17 mouse cellular contexts compared by ENCODE assay signal in the genomic region with DNA sequence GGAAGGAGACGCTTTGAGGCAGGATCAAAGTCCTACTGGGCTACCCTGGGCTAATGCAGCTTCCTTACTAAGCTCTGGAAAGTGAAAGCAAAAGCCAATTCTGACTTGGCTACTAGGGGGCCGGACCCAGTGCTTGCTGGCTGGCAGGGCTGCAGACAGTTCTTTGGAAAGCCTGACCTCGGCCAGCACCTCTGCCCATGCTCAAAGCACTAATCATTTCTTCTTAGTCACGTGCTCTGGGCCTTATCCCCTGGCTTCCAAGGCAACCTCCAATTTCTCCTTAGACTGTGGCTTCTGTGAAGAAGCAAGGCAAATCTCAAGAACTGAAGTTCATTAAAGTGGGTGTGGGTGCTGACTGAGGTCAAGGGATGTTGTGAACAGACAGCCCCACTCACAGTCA. TPM values are rescaled to one million over a fixed set of nuclear protein-coding genes. Genes with fewer than 3 reads are reported as not detected.
DNase-seq lines count a peak whose midpoint lies in the region; ATAC-seq and TF ChIP-seq lines count a peak whose summit lies in the region.
"Had no signal": no experiment of that assay in that cellular context is flagged by ENCODE, and none has a peak within 500 bp of the region (broad histone marks: within the 10 kb centered on the region; RNA-seq: fewer than 3 reads in every experiment).

No protein-coding gene starts in this region.

- H3K4me1 ChIP-seq in liver, embryonic 12.5 days: peaks cover 29% of the 10 kb centered on the region
- no peaks in the 10 kb centered on the region for H3K4me1 ChIP-seq in liver, postnatal 0 days (ENCODE audit: insufficient read depth)
- H3K4me1 ChIP-seq in G1E (ENCODE audit: insufficient read depth, low read depth, low read length): peaks cover 55% of the 10 kb centered on the region
- H3K4me1 ChIP-seq: embryonic facial prominence, embryonic 12.5 days; forebrain, embryonic 15.5 days; heart, embryonic 15.5 days; intestine, embryonic 15.5 days had no signal

- H3K36me3 ChIP-seq in liver, embryonic 12.5 days: no peaks in the 10 kb centered on the region
- no peaks in the 10 kb centered on the region for H3K36me3 ChIP-seq in liver, postnatal 0 days (replicated peaks; ENCODE audit: insufficient read depth, low read length)
- H3K36me3 ChIP-seq in G1E (replicated peaks): no peaks in the 10 kb centered on the region
- H3K36me3 ChIP-seq: embryonic facial prominence, embryonic 12.5 days; forebrain, embryonic 15.5 days; heart, embryonic 15.5 days; intestine, embryonic 15.5 days had no signal

- no peaks in the 10 kb centered on the region for H3K9me3 ChIP-seq in liver, embryonic 12.5 days (replicated peaks)
- 0 out of 2 replicates have a peak, but pooled peaks cover 2% of the 10 kb centered on the region for H3K9me3 ChIP-seq in liver, postnatal 0 days (ENCODE audit: low read length)
- H3K9me3 ChIP-seq in G1E (replicated peaks): peaks cover 3% of the 10 kb centered on the region
- H3K9me3 ChIP-seq: forebrain, embryonic 15.5 days; heart, embryonic 15.5 days; intestine, embryonic 15.5 days had no signal

- no peak for DNase-seq in liver, postnatal 0 days
- DNase-seq in ovary, adult 18-20 months (ENCODE audit: low spot score): peak; percentile 48
- DNase-seq in ovary, postnatal 14 days (ENCODE audit: low spot score): no peak
- no peak for DNase-seq in G1E (ENCODE audit: low spot score)
- DNase-seq in adipocyte (ENCODE audit: low spot score): peak; percentile 24
- DNase-seq in lung, postnatal 4 days: no peak
- DNase-seq: cerebellum, adult 9-10 months had no signal

- no peak for TF ChIP-seq EP300 in liver, postnatal 0 days (IDR thresholded peaks at IDR 0.05; ENCODE audit: low read depth)

- H3K4me3 ChIP-seq in liver, embryonic 12.5 days: no peak overlapping the region
- no peak overlapping the region for H3K4me3 ChIP-seq in liver, postnatal 0 days (ENCODE audit: low read depth, low read length)
- H3K4me3 ChIP-seq in G1E (ENCODE audit: low read depth, low read length): peak overlapping the region; percentile 47; the same call in 1 of the 2 replicates
- H3K4me3 ChIP-seq: embryonic facial prominence, embryonic 12.5 days; forebrain, embryonic 15.5 days; heart, adult 2 months; heart, embryonic 15.5 days; intestine, embryonic 15.5 days had no signal

- peak overlapping the region; percentile 31 for H3K4me2 ChIP-seq in liver, embryonic 12.5 days
- no peak overlapping the region for H3K4me2 ChIP-seq in liver, postnatal 0 days (ENCODE audit: low read depth, low read length)
- H3K4me2 ChIP-seq: embryonic facial prominence, embryonic 12.5 days; forebrain, embryonic 15.5 days; heart, embryonic 11.5 days; heart, embryonic 15.5 days; hindbrain, embryonic 14.5 days; intestine, embryonic 15.5 days had no signal

- 44% methylated on average over 4 of the region's 4 CpGs for whole genome bisulfite sequencing in liver, embryonic 12.5 days (ENCODE audit: insufficient replicate concordance)
- 40% methylated on average over 4 of the region's 4 CpGs for WGBS in liver, postnatal 0 days (ENCODE audit: insufficient replicate concordance)

- H3K27ac ChIP-seq in liver, embryonic 12.5 days: no peak overlapping the region
- no peak overlapping the region for H3K27ac ChIP-seq in liver, postnatal 0 days (ENCODE audit: low read depth)
- H3K27ac ChIP-seq: embryonic facial prominence, embryonic 12.5 days; forebrain, embryonic 15.5 days; heart, adult 2 months; heart, embryonic 15.5 days; hindbrain, embryonic 14.5 days; intestine, embryonic 15.5 days had no signal

- H3K9ac ChIP-seq in liver, embryonic 12.5 days: no peak overlapping the region
- H3K9ac ChIP-seq in liver, postnatal 0 days (replicated peaks): no peak overlapping the region
- H3K9ac ChIP-seq: embryonic facial prominence, embryonic 12.5 days; forebrain, embryonic 15.5 days; heart, embryonic 15.5 days; hindbrain, embryonic 14.5 days; intestine, embryonic 15.5 days had no signal

- no peak for ATAC-seq in liver, embryonic 12.5 days
- ATAC-seq in liver, postnatal 0 days: no peak
- ATAC-seq in G1E (ENCODE audit: extremely low read depth, insufficient number of reproducible peaks, low FRiP score, poor library complexity, severe bottlenecking): no peak
- no peak for ATAC-seq in frontal cortex, adult (ENCODE audit: low TSS enrichment)
- ATAC-seq: forebrain, embryonic 15.5 days; Patski had no signal

- no peak for TF ChIP-seq CTCF in liver, postnatal 0 days (IDR thresholded peaks at IDR 0.05; ENCODE audit: low read depth)
- no peak for TF ChIP-seq CTCF in G1E (IDR thresholded peaks at IDR 0.05; ENCODE audit: low read depth, low read length)

- H3K27me3 ChIP-seq in liver, embryonic 12.5 days (replicated peaks): peaks cover 20% of the 10 kb centered on the region
- H3K27me3 ChIP-seq in liver, postnatal 0 days (ENCODE audit: insufficient read depth, low read length): no peaks in the 10 kb centered on the region
- peaks cover 33% of the 10 kb centered on the region for H3K27me3 ChIP-seq in G1E (ENCODE audit: insufficient read depth, low read length)
- H3K27me3 ChIP-seq: embryonic facial prominence, embryonic 12.5 days; forebrain, embryonic 15.5 days; intestine, embryonic 15.5 days; Patski had no signal

RNA-seq across cellular contexts. Expression of a gene that starts 38.5 kb away (rescaled TPM):
- polyA plus RNA-seq in liver, embryonic 12.5 days (2016; fragmentation: Nextera tagmentation; extraction: Ambion mirVana): 0.13 and 0.14 TPM in 2 replicates
- polyA plus RNA-seq in liver, postnatal 0 days (2015; fragmentation: Nextera tagmentation; extraction: Ambion mirVana): 0.21 and 0.42 TPM in 2 replicates
- total RNA-seq in G1E (2014; fragmentation: Nextera tagmentation) (not detected in 2 replicates), G1E (2017) (not detected in 2 replicates)
- polyA plus RNA-seq in G1E (2012): not detected in 2 replicates

RNA-seq across cellular contexts. Expression of a gene that starts 38.8 kb away (rescaled TPM):
- polyA plus RNA-seq in liver, embryonic 12.5 days (2016; fragmentation: Nextera tagmentation; extraction: Ambion mirVana): 51.6 and 51.7 TPM in 2 replicates
- polyA plus RNA-seq in liver, postnatal 0 days (2015; fragmentation: Nextera tagmentation; extraction: Ambion mirVana): 10.5 and 13.9 TPM in 2 replicates
- total RNA-seq in G1E (2014; fragmentation: Nextera tagmentation) (53.6 and 59.3 TPM in 2 replicates), G1E (2017) (33.1 and 38.5 TPM in 2 replicates)
- polyA plus RNA-seq in G1E (2012): 156 and 201 TPM in 2 replicates

Comparison
In these comparisons a context has a peak if more than half of its experiments do, and no peak if none do; other contexts are left out.
1. DNase-seq: peak in ovary, adult 18-20 months (single experiment) and adipocyte (single experiment); none in liver, postnatal 0 days (single experiment), ovary, postnatal 14 days (single experiment), G1E (single experiment) and lung, postnatal 4 days (0 of 2).